Mouse (Mus musculus): ENCODE data around the gene Zfand2b.
A peak's percentile ranks its signal among the peaks of the same experiment; 100 is the strongest.

Gene Zfand2b

GRCm38 (mm10) chr1:75159540-75160255 lies 8.7 kb upstream of the Zfand2b start:
- DNase-seq (ENCODE audit: low read depth, low spot score), result no peak

DNA sequence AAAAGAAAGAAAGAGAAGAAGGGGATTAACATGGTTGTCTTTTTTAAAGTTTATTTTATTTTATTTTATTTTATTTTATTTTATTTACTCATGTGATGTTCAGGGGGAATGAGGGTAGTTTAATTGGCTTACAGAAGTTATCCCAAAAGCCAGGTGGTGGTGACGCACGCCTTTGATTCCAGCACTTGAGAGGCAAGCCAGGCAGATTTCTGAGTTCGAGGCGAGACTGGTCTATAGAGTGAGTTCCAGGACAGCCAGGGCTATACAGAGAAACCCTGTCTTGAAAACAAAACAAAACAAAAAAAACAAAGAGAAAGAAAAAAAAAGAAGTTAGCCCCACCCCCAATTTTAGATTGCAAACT lies 8.2 kb upstream of the Zfand2b start:
- no peak for DNase-seq (ENCODE audit: low read depth, low spot score)

DNA sequence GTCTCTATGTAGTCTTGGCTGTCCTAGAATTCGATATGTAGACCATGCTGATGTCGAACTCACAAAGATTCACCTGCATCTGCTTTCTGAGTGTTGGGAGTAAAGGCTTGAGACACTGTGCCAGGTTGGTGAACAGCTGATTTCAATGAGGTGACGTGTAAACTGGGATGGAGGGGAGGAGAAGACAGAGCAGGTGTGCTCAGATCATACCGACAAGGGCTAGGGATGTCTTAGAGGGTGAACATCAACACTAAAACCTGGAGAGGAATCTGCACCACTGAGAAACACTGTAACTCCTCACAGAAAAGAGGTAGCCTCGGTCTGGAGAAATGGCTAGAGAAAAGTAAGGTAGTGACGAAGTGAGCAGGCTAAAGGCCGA lies 364 bp upstream of the Zfand2b start:
- no peak for DNase-seq (ENCODE audit: low read depth, low spot score)

GRCm38 (mm10) chr1:75179334-75180104 lies 11.1 kb downstream of the Zfand2b start:
- peak; percentile 62 for DNase-seq (ENCODE audit: low read depth, low spot score)

- peak; percentile 96 for DNase-seq (ENCODE audit: low read depth, low spot score)
Observed at GRCm38 (mm10) chr1:75180105-75180590, 11.7 kb downstream of the Zfand2b start, which contains the start of gene Abcb6. Abcb6 (minus strand) TSS chr1:75180392.

GRCm38 (mm10) chr1:75180741-75181140 lies 12.3 kb downstream of the Zfand2b start:
- peak; percentile 17 for DNase-seq (ENCODE audit: low read depth, low spot score)

- DNase-seq (ENCODE audit: low read depth, low spot score), result no peak
Observed at GRCm38 (mm10) chr1:75181377-75181870, 13.0 kb downstream of the Zfand2b start.

GRCm38 (mm10) chr1:75182160-75182559 lies 13.7 kb downstream of the Zfand2b start:
- peak; percentile 41 for DNase-seq (ENCODE audit: low read depth, low spot score)

GRCm38 (mm10) chr1:75185495-75185894 lies 17.0 kb downstream of the Zfand2b start:
- no peak for DNase-seq (ENCODE audit: low read depth, low spot score)

DNA sequence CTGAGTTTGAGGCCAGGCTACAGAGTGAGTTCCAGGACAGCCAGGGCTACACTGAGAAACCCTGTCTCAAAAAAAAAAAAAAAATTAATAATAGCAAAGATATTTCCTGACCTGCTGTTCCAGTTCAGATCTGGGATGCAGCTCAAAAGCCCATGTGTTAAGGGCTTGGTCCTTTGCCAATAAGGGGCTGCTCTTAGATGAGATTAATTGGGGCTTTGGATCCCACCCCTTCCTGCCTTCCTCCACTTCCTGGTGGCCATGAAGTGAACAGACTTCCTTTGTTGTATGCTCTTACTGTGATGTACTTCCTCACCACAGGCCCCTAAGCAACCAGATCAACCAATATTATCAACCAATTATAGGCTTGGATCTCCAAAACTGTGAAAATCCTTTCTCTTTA lies 18.7 kb downstream of the Zfand2b start:
- no peak for DNase-seq (ENCODE audit: low read depth, low spot score)

GRCm38 (mm10) chr1:75187914-75188483 lies 19.6 kb downstream of the Zfand2b start:
- DNase-seq (ENCODE audit: low read depth, low spot score), result no peak

- DNase-seq (ENCODE audit: low read depth, low spot score), result no peak
Observed at GRCm38 (mm10) chr1:75190577-75190976, 22.1 kb downstream of the Zfand2b start.

GRCm38 (mm10) chr1:75191258-75191621 lies 22.8 kb downstream of the Zfand2b start:
- no peak for DNase-seq (ENCODE audit: low read depth, low spot score)

GRCm38 (mm10) chr1:75191622-75192402 lies 23.4 kb downstream of the Zfand2b start, which contains the start of the genes Ankzf1 and Atg9a:
Ankzf1 (plus strand) TSS chr1:75192151.
Atg9a (minus strand) TSS chr1:75192196.
- peak; percentile 99 for DNase-seq (ENCODE audit: low read depth, low spot score)

GRCm38 (mm10) chr1:75192452-75192851 lies 24.0 kb downstream of the Zfand2b start:
- DNase-seq (ENCODE audit: low read depth, low spot score), result no peak

GRCm38 (mm10) chr1:75201236-75201635 lies 32.8 kb downstream of the Zfand2b start:
- DNase-seq (ENCODE audit: low read depth, low spot score), result no peak

DNA sequence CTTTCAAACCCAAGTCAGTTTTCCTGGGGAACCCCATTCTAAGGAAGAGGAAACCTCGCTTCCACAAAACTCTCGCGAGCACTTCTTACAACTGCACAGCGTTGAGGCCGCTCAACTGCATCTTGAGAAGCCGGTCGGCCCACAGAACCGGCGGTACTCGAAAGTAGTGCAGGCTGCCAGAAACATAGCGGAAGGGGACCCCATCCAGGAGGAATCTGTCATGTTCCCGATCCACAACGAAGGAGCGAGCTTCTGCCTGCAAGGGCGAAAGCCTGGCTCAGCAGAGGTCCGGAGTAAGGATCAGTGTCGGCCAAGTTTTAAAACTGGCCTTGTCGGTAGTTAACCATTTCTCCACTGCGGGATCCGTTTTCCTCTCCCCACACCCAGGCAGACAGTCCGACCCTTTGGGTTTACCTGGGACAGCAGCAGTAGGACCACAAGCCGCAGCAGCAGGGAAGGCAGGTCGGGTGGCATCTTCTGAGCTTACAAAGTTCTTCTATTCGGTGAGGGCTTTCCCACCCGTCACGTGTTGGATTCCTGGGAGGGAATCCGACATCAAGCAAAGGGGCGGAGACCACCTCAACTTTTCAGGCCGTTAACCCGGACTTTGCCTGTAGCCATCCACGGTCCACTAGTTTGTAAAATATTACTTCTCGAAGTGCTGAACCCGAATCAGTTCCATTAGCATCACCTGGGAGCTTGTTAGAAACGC lies 40.7 kb downstream of the Zfand2b start:
- DNase-seq (ENCODE audit: low read depth, low spot score), result peak; percentile 71

DNA sequence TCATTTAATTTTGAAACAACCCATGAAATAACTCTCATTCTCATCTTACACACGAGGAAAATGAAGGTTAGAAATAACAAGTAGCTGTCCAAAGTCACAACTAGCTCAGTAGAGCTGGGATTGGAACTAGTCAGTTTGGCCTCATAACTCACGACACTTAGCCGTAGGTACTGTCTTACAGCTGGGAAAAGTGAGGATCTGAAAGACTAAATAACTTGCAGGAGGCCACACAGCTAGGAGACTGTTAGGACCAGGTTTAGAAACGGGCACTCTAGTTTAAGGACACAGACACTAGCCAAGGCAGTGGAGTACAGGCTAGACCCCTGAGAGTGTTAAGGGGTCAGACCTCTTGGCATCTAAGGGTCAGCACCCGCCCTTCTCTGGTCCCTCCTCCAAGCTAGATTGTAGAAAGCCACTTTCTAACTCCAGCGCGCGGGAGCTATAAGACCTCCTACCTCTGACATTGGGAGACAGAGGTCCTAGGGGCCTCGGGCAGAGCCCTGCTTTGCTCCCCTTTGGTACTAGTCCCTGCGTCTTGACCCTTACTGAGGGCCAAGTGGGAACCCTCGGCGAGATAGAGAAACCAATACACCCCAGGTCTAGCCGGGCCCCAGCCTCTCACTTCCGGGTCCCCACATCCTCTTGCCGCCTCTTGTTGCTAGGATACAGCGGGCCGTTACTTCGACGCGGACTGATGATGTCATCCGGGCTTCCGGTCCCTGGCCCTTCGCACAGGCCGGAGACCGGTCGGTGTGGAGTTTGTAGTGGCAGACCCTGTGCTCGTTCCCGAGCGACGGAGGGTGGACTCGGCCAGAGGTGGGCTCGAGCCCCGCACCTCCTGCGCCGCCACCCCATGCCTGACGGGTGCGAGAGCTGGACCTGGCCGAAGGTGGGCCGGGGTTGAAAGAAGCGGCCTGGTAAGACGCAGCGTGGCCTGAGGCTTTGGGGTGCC lies 42.0 kb downstream of the Zfand2b start, which contains the start of the genes Glb1l and Stk16:
TSS of gene Glb1l (minus strand) at position 678 of the 952 bp plus-strand sequence.
TSS of gene Stk16 (plus strand) at position 703 of the 952 bp plus-strand sequence.
- DNase-seq (ENCODE audit: low read depth, low spot score), result peak; percentile 95

DNA sequence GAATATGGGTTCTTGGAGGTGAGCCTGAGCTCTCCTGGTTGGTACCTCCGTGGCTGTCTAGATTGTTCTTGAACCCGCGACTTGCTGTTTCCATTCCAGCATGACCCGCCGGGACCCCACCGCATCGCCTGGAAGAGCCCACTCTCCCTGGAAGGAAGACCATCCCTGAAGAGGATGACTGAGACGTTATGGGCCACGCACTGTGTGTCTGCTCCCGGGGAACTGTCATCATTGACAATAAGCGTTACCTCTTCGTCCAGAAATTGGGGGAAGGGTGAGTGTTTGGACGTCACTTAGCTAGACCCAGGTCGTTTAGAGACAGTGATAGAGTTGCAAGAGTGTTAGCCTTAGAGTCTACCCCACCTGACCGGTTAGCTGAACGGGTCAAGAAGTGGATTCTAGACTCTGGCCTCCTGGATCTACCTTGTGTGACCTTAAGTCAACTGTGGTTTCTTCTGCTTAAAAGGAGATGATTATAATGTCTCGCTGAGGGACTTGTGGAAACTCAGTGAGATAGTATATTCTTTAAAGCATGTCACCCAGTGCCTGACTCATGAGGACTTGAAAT lies 42.8 kb downstream of the Zfand2b start:
- no peak for DNase-seq (ENCODE audit: low read depth, low spot score)
